Comparison of ENCODE assay signal across 8 mouse cellular contexts in genomic region chr16:91023384-91023783, GRCm38 (mm10). TPM values are rescaled to one million over a fixed set of nuclear protein-coding genes. Genes with fewer than 3 reads are reported as not detected.
DNase-seq lines count a peak whose midpoint lies in the region; ATAC-seq and TF ChIP-seq lines count a peak whose summit lies in the region.

No protein-coding gene starts in this region.

- no peaks in the 10 kb centered on the region for H3K9me3 ChIP-seq in forebrain, embryonic 11.5 days (ENCODE audit: control insufficient read depth, low read length)
- H3K9me3 ChIP-seq in forebrain, embryonic 13.5 days (replicated peaks): 0 out of 2 replicates have a peak, but pooled peaks cover 4% of the 10 kb centered on the region
- H3K9me3 ChIP-seq in midbrain, embryonic 14.5 days (ENCODE audit: control insufficient read depth, low read length): no peaks in the 10 kb centered on the region
- H3K9me3 ChIP-seq in midbrain, embryonic 16.5 days (replicated peaks; ENCODE audit: control insufficient read depth, low read length, poor library complexity, severe bottlenecking): no peaks in the 10 kb centered on the region
- H3K9me3 ChIP-seq in stomach, postnatal 0 days (ENCODE audit: control insufficient read depth, low read length): no peaks in the 10 kb centered on the region

- no peaks in the 10 kb centered on the region for H3K27me3 ChIP-seq in forebrain, embryonic 11.5 days (ENCODE audit: control insufficient read depth, insufficient read depth, low read length)
- H3K27me3 ChIP-seq in forebrain, embryonic 13.5 days: no peaks in the 10 kb centered on the region
- H3K27me3 ChIP-seq in midbrain, embryonic 14.5 days (ENCODE audit: control insufficient read depth, insufficient read depth, low read length): no peaks in the 10 kb centered on the region
- H3K27me3 ChIP-seq in midbrain, embryonic 16.5 days (ENCODE audit: control insufficient read depth, insufficient read depth, low read depth, low read length): no peaks in the 10 kb centered on the region
- H3K27me3 ChIP-seq in stomach, postnatal 0 days (ENCODE audit: control insufficient read depth, insufficient read depth, low read length): no peaks in the 10 kb centered on the region

- TF ChIP-seq CTCF in stomach, postnatal 0 days (IDR thresholded peaks at IDR 0.05; ENCODE audit: low read depth): peak; percentile 66

- H3K36me3 ChIP-seq in forebrain, embryonic 11.5 days (ENCODE audit: control insufficient read depth, insufficient read depth, low read length): peaks cover 52% of the 10 kb centered on the region
- H3K36me3 ChIP-seq in forebrain, embryonic 13.5 days (ENCODE audit: poor library complexity, severe bottlenecking): peaks cover 96% of the 10 kb centered on the region
- peaks cover 95% of the 10 kb centered on the region for H3K36me3 ChIP-seq in midbrain, embryonic 14.5 days (ENCODE audit: control insufficient read depth, insufficient read depth, low read length)
- peaks cover 74% of the 10 kb centered on the region for H3K36me3 ChIP-seq in midbrain, embryonic 16.5 days (ENCODE audit: control insufficient read depth, insufficient read depth, low read length)
- H3K36me3 ChIP-seq in stomach, postnatal 0 days (ENCODE audit: control insufficient read depth, insufficient read depth, low read length): peaks cover 30% of the 10 kb centered on the region

- no peak overlapping the region for H3K27ac ChIP-seq in forebrain, embryonic 11.5 days (ENCODE audit: low read depth, low read length)
- H3K27ac ChIP-seq in forebrain, embryonic 13.5 days: no peak overlapping the region
- H3K27ac ChIP-seq in midbrain, embryonic 14.5 days (replicated peaks; ENCODE audit: low read depth, low read length): no peak overlapping the region
- no peak overlapping the region for H3K27ac ChIP-seq in midbrain, embryonic 16.5 days (ENCODE audit: low read length)
- no peak overlapping the region for H3K27ac ChIP-seq in stomach, postnatal 0 days (replicated peaks)

- H3K4me2 ChIP-seq in forebrain, embryonic 11.5 days (ENCODE audit: low read depth, low read length, severe bottlenecking): no peak overlapping the region
- no peak overlapping the region for H3K4me2 ChIP-seq in forebrain, embryonic 13.5 days
- H3K4me2 ChIP-seq in midbrain, embryonic 14.5 days (ENCODE audit: low read length): no peak overlapping the region
- H3K4me2 ChIP-seq in midbrain, embryonic 16.5 days (ENCODE audit: low read length): no peak overlapping the region
- H3K4me2 ChIP-seq in stomach, postnatal 0 days (replicated peaks; ENCODE audit: low read depth): no peak overlapping the region

- H3K4me3 ChIP-seq in forebrain, embryonic 11.5 days (ENCODE audit: low read depth, low read length): no peak overlapping the region
- no peak overlapping the region for H3K4me3 ChIP-seq in forebrain, embryonic 13.5 days
- H3K4me3 ChIP-seq in midbrain, embryonic 14.5 days (replicated peaks; ENCODE audit: low read depth, low read length): no peak overlapping the region
- H3K4me3 ChIP-seq in midbrain, embryonic 16.5 days (ENCODE audit: low read depth, low read length): no peak overlapping the region
- H3K4me3 ChIP-seq in stomach, postnatal 0 days (ENCODE audit: low read depth, low read length): no peak overlapping the region

- H3K4me1 ChIP-seq in forebrain, embryonic 11.5 days (replicated peaks; ENCODE audit: control insufficient read depth, insufficient read depth, low read length): no peaks in the 10 kb centered on the region
- H3K4me1 ChIP-seq in forebrain, embryonic 13.5 days: no peaks in the 10 kb centered on the region
- no peaks in the 10 kb centered on the region for H3K4me1 ChIP-seq in midbrain, embryonic 14.5 days (ENCODE audit: control insufficient read depth, insufficient read depth, low read length)
- H3K4me1 ChIP-seq in midbrain, embryonic 16.5 days (ENCODE audit: control insufficient read depth, insufficient read depth, low read length): no peaks in the 10 kb centered on the region
- no peaks in the 10 kb centered on the region for H3K4me1 ChIP-seq in stomach, postnatal 0 days (replicated peaks; ENCODE audit: control insufficient read depth, insufficient read depth)

- TF ChIP-seq EP300 in stomach, postnatal 0 days (optimal IDR thresholded peaks at IDR 0.05): no peak

- no peak for ATAC-seq in forebrain, embryonic 11.5 days (replicated peaks; ENCODE audit: low FRiP score)
- ATAC-seq in forebrain, embryonic 13.5 days: no peak
- no peak for ATAC-seq in midbrain, embryonic 14.5 days (ENCODE audit: low FRiP score, low TSS enrichment)
- ATAC-seq in midbrain, embryonic 16.5 days: no peak
- ATAC-seq in common myeloid progenitor, adult 5-6 weeks (replicated peaks; ENCODE audit: low read depth, poor library complexity, severe bottlenecking): 0 out of 2 replicates have a peak, but pooled peaks have one; percentile 22
- ATAC-seq in stomach, postnatal 0 days (ENCODE audit: low FRiP score, low TSS enrichment): no peak
- ATAC-seq in monocyte, adult 5-6 weeks (replicated peaks; ENCODE audit: insufficient number of reproducible peaks, low FRiP score, low TSS enrichment, poor library complexity, severe bottlenecking): no peak

- DNase-seq in forebrain, embryonic 11.5 days (ENCODE audit: low spot score): peak; percentile 55
- peak; percentile 34 for DNase-seq in midbrain, embryonic 14.5 days
- DNase-seq in stomach, postnatal 0 days (ENCODE audit: low spot score): peak; percentile 25
- no peak for DNase-seq in left cerebral cortex, adult 9 months (ENCODE audit: low spot score in 2 of 2)

- no peak overlapping the region for H3K9ac ChIP-seq in forebrain, embryonic 11.5 days (ENCODE audit: low read length)
- H3K9ac ChIP-seq in forebrain, embryonic 13.5 days: no peak overlapping the region
- no peak overlapping the region for H3K9ac ChIP-seq in midbrain, embryonic 14.5 days (replicated peaks; ENCODE audit: low read length)
- H3K9ac ChIP-seq in midbrain, embryonic 16.5 days (ENCODE audit: low read depth, low read length): no peak overlapping the region
- H3K9ac ChIP-seq in stomach, postnatal 0 days (ENCODE audit: low read length): no peak overlapping the region

- WGBS in forebrain, embryonic 11.5 days: 85% methylated on average over 1 of the region's 1 CpGs
- WGBS in forebrain, embryonic 13.5 days: 83% methylated on average over 1 of the region's 1 CpGs
- WGBS in midbrain, embryonic 14.5 days: 79% methylated on average over 1 of the region's 1 CpGs
- WGBS in midbrain, embryonic 16.5 days: 83% methylated on average over 1 of the region's 1 CpGs
- WGBS in stomach, postnatal 0 days: 77% methylated on average over 1 of the region's 1 CpGs

RNA-seq across cellular contexts. Expression of gene Synj1, which starts 12.3 kb away (rescaled TPM):
- 25.2 and 26.1 TPM in 2 replicates for polyA plus RNA-seq in forebrain, embryonic 11.5 days (2014; fragmentation: Nextera tagmentation; extraction: Ambion mirVana)
- polyA plus RNA-seq in forebrain, embryonic 13.5 days (2015; fragmentation: Nextera tagmentation; extraction: Ambion mirVana): 22.7 and 27.8 TPM in 2 replicates
- 68.6 and 71.9 TPM in 2 replicates for polyA plus RNA-seq in midbrain, embryonic 14.5 days (2014; fragmentation: Nextera tagmentation; extraction: Ambion mirVana)
- polyA plus RNA-seq in midbrain, embryonic 16.5 days (2015; fragmentation: Nextera tagmentation; extraction: Ambion mirVana): 52.1 and 55.7 TPM in 2 replicates
- 27.1 and 40.4 TPM in 2 replicates for total RNA-seq in common myeloid progenitor, adult 5-6 weeks (2017)
- 5.2 and 5.6 TPM in 2 replicates for polyA plus RNA-seq in stomach, postnatal 0 days (2015; fragmentation: Nextera tagmentation; extraction: Ambion mirVana)
- total RNA-seq in monocyte, adult 5-6 weeks (2017): 46.1 to 103 TPM (median 74.0 TPM) in 3 replicates

RNA-seq across cellular contexts. Expression of gene Paxbp1, which starts 21.0 kb away (rescaled TPM):
- polyA plus RNA-seq in forebrain, embryonic 11.5 days (2014; fragmentation: Nextera tagmentation; extraction: Ambion mirVana): 93.0 and 109 TPM in 2 replicates
- polyA plus RNA-seq in forebrain, embryonic 13.5 days (2015; fragmentation: Nextera tagmentation; extraction: Ambion mirVana): 75.8 and 77.1 TPM in 2 replicates
- polyA plus RNA-seq in midbrain, embryonic 14.5 days (2014; fragmentation: Nextera tagmentation; extraction: Ambion mirVana): 83.8 and 96.8 TPM in 2 replicates
- polyA plus RNA-seq in midbrain, embryonic 16.5 days (2015; fragmentation: Nextera tagmentation; extraction: Ambion mirVana): 72.3 and 84.0 TPM in 2 replicates
- 82.4 and 88.2 TPM in 2 replicates for total RNA-seq in common myeloid progenitor, adult 5-6 weeks (2017)
- polyA plus RNA-seq in stomach, postnatal 0 days (2015; fragmentation: Nextera tagmentation; extraction: Ambion mirVana): 13.8 and 15.0 TPM in 2 replicates
- 135 to 183 TPM (median 160 TPM) in 3 replicates for total RNA-seq in monocyte, adult 5-6 weeks (2017)

Comparison
In these comparisons a context has a peak if more than half of its experiments do, and no peak if none do; other contexts are left out.
1. DNase-seq: peak in forebrain, embryonic 11.5 days (single experiment), midbrain, embryonic 14.5 days (single experiment) and stomach, postnatal 0 days (single experiment); none in left cerebral cortex, adult 9 months (0 of 2).